Mouse (Mus musculus) embryonic fibroblast, embryonic 13.5 days (primary cell): ENCODE measurements around the gene Kazn. TPM values are rescaled to one million over a fixed set of nuclear protein-coding genes. Genes with fewer than 3 reads are reported as not detected.
A peak's percentile ranks its signal among the peaks of the same experiment; 100 is the strongest.

Source experiments
- H3K27ac ChIP-seq: 2 replicates; pipeline ENCODE4 v1.5.1; 2012; ENCODE audit warnings: low read length, control low read depth, inconsistent platforms; ENCODE audit not compliant: insufficient read depth
- H3K4me1 ChIP-seq: 2 replicates; pipeline ENCODE4 v1.6.1; 2011; ENCODE audit warnings: low read length; ENCODE audit not compliant: control insufficient read depth, insufficient read depth
- H3K4me3 ChIP-seq: 2 replicates; pipeline ENCODE4 v1.5.1; 2011; ENCODE audit warnings: mild to moderate bottlenecking, control low read depth, low read length; ENCODE audit not compliant: insufficient read depth
- CTCF ChIP-seq: IDR thresholded peaks from 2 replicates; pipeline ENCODE4 v1.5.1; 2011; ENCODE audit warnings: mild to moderate bottlenecking, control low read depth, low read length, moderate library complexity, borderline replicate concordance; ENCODE audit not compliant: insufficient read depth
- POLR2A ChIP-seq: IDR thresholded peaks from 2 replicates; pipeline ENCODE4 v1.6.1; 2011; ENCODE audit warnings: low read depth, mild to moderate bottlenecking, control low read depth, low read length, moderate library complexity
- polyA plus RNA-seq: library from polyadenylated mRNA; stranded (reverse); fragments of >200 nt; gene quantifications from 2 replicates; pipeline ENCODE4 v1.2.4, GENCODE M21; 2011; ENCODE audit warnings: low read depth; ENCODE audit not compliant: missing spikeins, insufficient read length

Kazn gene
- polyA plus RNA-seq, 1 experiment: 14.4 TPM

GRCm38 (mm10) chr4:142183015-142183414, 56.2 kb downstream of the Kazn start:
- Histone ChIP-seq H3K4me1 (0 out of 2 replicates have a peak, but pooled peaks cover 3% of the 10 kb centered on the region), H3K4me3 (no peak overlapping the region), H3K27ac (no peak overlapping the region)
- TF ChIP-seq CTCF: no peak
- TF ChIP-seq POLR2A: no peak

- Histone ChIP-seq H3K4me3 (no peak overlapping the region), H3K27ac (no peak overlapping the region), H3K4me1 (0 out of 2 replicates have a peak, but pooled peaks cover 3% of the 10 kb centered on the region)
- no peak for TF ChIP-seq POLR2A
- TF ChIP-seq CTCF: no peak
Observed at GRCm38 (mm10) chr4:142181646-142182045, 57.6 kb downstream of the Kazn start.

- TF ChIP-seq POLR2A (no peak), CTCF (no peak)
- 0 out of 2 replicates have a peak overlapping the region, but pooled peaks have one; percentile 3 for H3K27ac ChIP-seq
- no peak overlapping the region for H3K4me3 ChIP-seq
- H3K4me1 ChIP-seq: 0 out of 2 replicates have a peak, but pooled peaks cover 3% of the 10 kb centered on the region
Observed at GRCm38 (mm10) chr4:142180874-142181273, 58.3 kb downstream of the Kazn start.

GRCm38 (mm10) chr4:142180289-142180688, 58.9 kb downstream of the Kazn start:
- no peak for TF ChIP-seq CTCF
- no peak for TF ChIP-seq POLR2A

GRCm38 (mm10) chr4:142179531-142179930, 59.7 kb downstream of the Kazn start:
- TF ChIP-seq CTCF (no peak), POLR2A (no peak)
- Histone ChIP-seq H3K27ac (peak overlapping the region; percentile 19; the same call in 1 of the 2 replicates), H3K4me1 (0 out of 2 replicates have a peak, but pooled peaks cover 3% of the 10 kb centered on the region), H3K4me3 (no peak overlapping the region)

More at GRCm38 (mm10) chr4:142180289-142180688, 58.9 kb downstream of the Kazn start:
- no peak overlapping the region for H3K4me3 ChIP-seq
- 0 out of 2 replicates have a peak, but pooled peaks cover 3% of the 10 kb centered on the region for H3K4me1 ChIP-seq
- peak overlapping the region; percentile 19; the same call in 1 of the 2 replicates for H3K27ac ChIP-seq

- no peak for TF ChIP-seq CTCF
- no peak for TF ChIP-seq POLR2A
- no peak overlapping the region for H3K4me3 ChIP-seq
- no peak overlapping the region for H3K27ac ChIP-seq
- 0 out of 2 replicates have a peak, but pooled peaks cover 3% of the 10 kb centered on the region for H3K4me1 ChIP-seq
Observed at GRCm38 (mm10) chr4:142176732-142177131, 62.5 kb downstream of the Kazn start.

- Histone ChIP-seq H3K27ac (no peak overlapping the region), H3K4me1 (no peaks in the 10 kb centered on the region), H3K4me3 (no peak overlapping the region)
- TF ChIP-seq CTCF: no peak
Observed at GRCm38 (mm10) chr4:142173981-142174485, 65.2 kb downstream of the Kazn start.

- H3K27ac ChIP-seq: no peak overlapping the region
- no peak overlapping the region for H3K4me3 ChIP-seq
Observed at GRCm38 (mm10) chr4:142172942-142173341, 66.3 kb downstream of the Kazn start.

GRCm38 (mm10) chr4:142171788-142172497, 67.3 kb downstream of the Kazn start:
- TF ChIP-seq POLR2A (no peak), CTCF (no peak)
- H3K4me3 ChIP-seq: no peak overlapping the region
- H3K4me1 ChIP-seq: no peaks in the 10 kb centered on the region
- no peak overlapping the region for H3K27ac ChIP-seq

More at GRCm38 (mm10) chr4:142172942-142173341, 66.3 kb downstream of the Kazn start:
- TF ChIP-seq CTCF: no peak
- no peak for TF ChIP-seq POLR2A
- H3K4me1 ChIP-seq: no peaks in the 10 kb centered on the region

- Histone ChIP-seq H3K4me1 (no peaks in the 10 kb centered on the region), H3K4me3 (no peak overlapping the region), H3K27ac (peak overlapping the region; percentile 35; the same call in 1 of the 2 replicates)
- TF ChIP-seq POLR2A (no peak), CTCF (no peak)
Observed at GRCm38 (mm10) chr4:142170882-142171768, 68.1 kb downstream of the Kazn start.
